Mouse (Mus musculus): ENCODE data around the gene Wfdc5. TPM values are rescaled to one million over a fixed set of nuclear protein-coding genes. Genes with fewer than 3 reads are reported as not detected.

The Wfdc5 gene
- polyA plus RNA-seq, 1 experiment = not detected

GRCm38 (mm10) chr2:164158838-164159237, 23.7 kb downstream of the Wfdc5 start:
- Histone ChIP-seq H3K36me3 (ENCODE audit: control insufficient read depth, insufficient read depth, low read length) (no peaks in the 10 kb centered on the region), H3K27me3 (replicated peaks; ENCODE audit: control insufficient read depth, insufficient read depth, low read length) (no peaks in the 10 kb centered on the region), H3K27ac (ENCODE audit: insufficient read depth, low read depth, low read length) (no peak overlapping the region), H3K4me3 (ENCODE audit: insufficient read depth, low read depth, low read length) (no peak overlapping the region), H3K4me1 (ENCODE audit: control insufficient read depth, insufficient read depth, low read length) (no peaks in the 10 kb centered on the region)
- DNase-seq = no peak
- no peak for TF ChIP-seq POLR2A (IDR thresholded peaks at IDR 0.05; ENCODE audit: low read depth, low read length)
- no peak for TF ChIP-seq CTCF (conservative IDR thresholded peaks at IDR 0.05; ENCODE audit: insufficient read depth, insufficient read length, low read depth, low read length)
- WGBS = 88% methylated on average over 2 of the region's 2 CpGs

- no peak for TF ChIP-seq CTCF (conservative IDR thresholded peaks at IDR 0.05; ENCODE audit: insufficient read depth, insufficient read length, low read depth, low read length)
- TF ChIP-seq POLR2A (IDR thresholded peaks at IDR 0.05; ENCODE audit: low read depth, low read length) = no peak
- H3K4me1 ChIP-seq (ENCODE audit: control insufficient read depth, insufficient read depth, low read length) = no peaks in the 10 kb centered on the region
- H3K27ac ChIP-seq (ENCODE audit: insufficient read depth, low read depth, low read length) = no peak overlapping the region
- 0 out of 2 replicates have a peak, but pooled peaks cover 3% of the 10 kb centered on the region for H3K36me3 ChIP-seq (ENCODE audit: control insufficient read depth, insufficient read depth, low read length)
- WGBS = 85% methylated on average over 7 of the region's 7 CpGs
- H3K27me3 ChIP-seq (replicated peaks; ENCODE audit: control insufficient read depth, insufficient read depth, low read length) = no peaks in the 10 kb centered on the region
- no peak for DNase-seq
- no peak overlapping the region for H3K4me3 ChIP-seq (ENCODE audit: insufficient read depth, low read depth, low read length)
Measured at GRCm38 (mm10) chr2:164156158-164156557, 26.4 kb downstream of the Wfdc5 start.

DNA sequence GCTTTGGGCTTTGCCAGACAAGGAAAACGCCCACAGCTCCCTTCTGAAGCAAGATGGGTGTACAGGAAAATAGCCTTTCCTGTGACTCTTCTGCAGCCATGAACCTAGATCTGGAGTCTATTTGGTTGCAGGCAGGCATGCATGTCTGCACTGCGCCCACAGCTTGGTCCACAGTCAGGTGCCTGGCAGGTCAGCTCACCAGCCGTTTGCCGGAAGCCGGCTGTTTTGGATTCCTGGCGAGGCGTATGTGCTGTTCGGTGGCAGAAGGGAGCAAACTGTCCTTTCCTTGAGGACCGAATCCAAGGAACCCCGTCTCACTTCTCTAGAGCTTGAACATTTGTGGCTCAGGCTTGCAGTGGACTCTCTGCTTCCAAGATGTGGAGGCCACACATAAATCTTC, 28.5 kb downstream of the Wfdc5 start:
- no peaks in the 10 kb centered on the region for H3K27me3 ChIP-seq (replicated peaks; ENCODE audit: control insufficient read depth, insufficient read depth, low read length)
- WGBS = 79% methylated on average over 10 of the region's 10 CpGs
- no peaks in the 10 kb centered on the region for H3K4me1 ChIP-seq (ENCODE audit: control insufficient read depth, insufficient read depth, low read length)
- 0 out of 2 replicates have a peak, but pooled peaks cover 3% of the 10 kb centered on the region for H3K36me3 ChIP-seq (ENCODE audit: control insufficient read depth, insufficient read depth, low read length)
- DNase-seq = no peak
- H3K27ac ChIP-seq (ENCODE audit: insufficient read depth, low read depth, low read length) = no peak overlapping the region
- H3K4me3 ChIP-seq (ENCODE audit: insufficient read depth, low read depth, low read length) = no peak overlapping the region
- TF ChIP-seq POLR2A (IDR thresholded peaks at IDR 0.05; ENCODE audit: low read depth, low read length) (no peak), CTCF (conservative IDR thresholded peaks at IDR 0.05; ENCODE audit: insufficient read depth, insufficient read length, low read depth, low read length) (no peak)

- no peak overlapping the region for H3K4me3 ChIP-seq (ENCODE audit: insufficient read depth, low read depth, low read length)
- 93% methylated on average over 11 of the region's 11 CpGs for WGBS
- no peaks in the 10 kb centered on the region for H3K27me3 ChIP-seq (replicated peaks; ENCODE audit: control insufficient read depth, insufficient read depth, low read length)
- no peak for DNase-seq
- H3K36me3 ChIP-seq (ENCODE audit: control insufficient read depth, insufficient read depth, low read length) = 0 out of 2 replicates have a peak, but pooled peaks cover 3% of the 10 kb centered on the region
- TF ChIP-seq CTCF (conservative IDR thresholded peaks at IDR 0.05; ENCODE audit: insufficient read depth, insufficient read length, low read depth, low read length) (no peak), POLR2A (IDR thresholded peaks at IDR 0.05; ENCODE audit: low read depth, low read length) (no peak)
- no peaks in the 10 kb centered on the region for H3K4me1 ChIP-seq (ENCODE audit: control insufficient read depth, insufficient read depth, low read length)
- no peak overlapping the region for H3K27ac ChIP-seq (ENCODE audit: insufficient read depth, low read depth, low read length)
Measured at GRCm38 (mm10) chr2:164152341-164152740, 30.2 kb downstream of the Wfdc5 start.

DNA sequence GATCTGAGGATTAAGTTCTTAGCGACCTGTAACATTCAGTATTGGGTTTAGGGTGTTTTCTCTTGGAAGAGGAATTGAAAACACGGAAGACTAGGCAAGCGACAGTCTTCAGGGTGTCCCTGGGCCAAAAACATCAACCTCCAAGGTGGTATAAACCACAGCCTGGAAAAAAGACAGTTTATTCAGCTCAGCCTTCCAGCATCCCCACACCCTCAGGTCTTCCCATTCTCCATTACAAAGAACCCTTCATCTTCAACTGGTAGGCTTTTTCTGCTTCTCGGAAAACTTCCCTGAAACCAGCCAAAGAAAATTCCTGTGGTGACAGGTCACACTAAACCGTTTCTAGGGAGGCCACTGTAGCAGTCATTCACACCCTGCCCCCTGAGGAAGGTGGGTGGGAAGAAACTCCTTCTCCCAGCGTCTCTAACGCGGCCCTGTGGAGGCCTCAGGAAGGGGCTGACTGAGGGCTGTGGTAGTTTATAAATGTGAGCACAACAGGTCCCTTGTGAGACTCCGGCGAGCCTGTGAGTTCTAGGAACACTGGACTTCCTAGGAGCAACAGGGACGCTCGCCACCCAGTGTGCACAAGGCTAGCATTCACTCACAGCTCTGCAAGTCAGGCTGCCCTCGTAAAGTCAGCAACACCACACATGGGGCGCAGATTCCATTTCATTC, 32.3 kb downstream of the Wfdc5 start:
- H3K27ac ChIP-seq (ENCODE audit: insufficient read depth, low read depth, low read length) = no peak overlapping the region
- no peak for TF ChIP-seq CTCF (conservative IDR thresholded peaks at IDR 0.05; ENCODE audit: insufficient read depth, insufficient read length, low read depth, low read length)
- no peak for TF ChIP-seq POLR2A (IDR thresholded peaks at IDR 0.05; ENCODE audit: low read depth, low read length)
- no peak for DNase-seq
- no peaks in the 10 kb centered on the region for H3K27me3 ChIP-seq (replicated peaks; ENCODE audit: control insufficient read depth, insufficient read depth, low read length)
- 73% methylated on average over 14 of the region's 14 CpGs for WGBS
- H3K4me1 ChIP-seq (ENCODE audit: control insufficient read depth, insufficient read depth, low read length) = no peaks in the 10 kb centered on the region
- H3K36me3 ChIP-seq (ENCODE audit: control insufficient read depth, insufficient read depth, low read length) = 0 out of 2 replicates have a peak, but pooled peaks cover 3% of the 10 kb centered on the region
- H3K4me3 ChIP-seq (ENCODE audit: insufficient read depth, low read depth, low read length) = no peak overlapping the region

DNA sequence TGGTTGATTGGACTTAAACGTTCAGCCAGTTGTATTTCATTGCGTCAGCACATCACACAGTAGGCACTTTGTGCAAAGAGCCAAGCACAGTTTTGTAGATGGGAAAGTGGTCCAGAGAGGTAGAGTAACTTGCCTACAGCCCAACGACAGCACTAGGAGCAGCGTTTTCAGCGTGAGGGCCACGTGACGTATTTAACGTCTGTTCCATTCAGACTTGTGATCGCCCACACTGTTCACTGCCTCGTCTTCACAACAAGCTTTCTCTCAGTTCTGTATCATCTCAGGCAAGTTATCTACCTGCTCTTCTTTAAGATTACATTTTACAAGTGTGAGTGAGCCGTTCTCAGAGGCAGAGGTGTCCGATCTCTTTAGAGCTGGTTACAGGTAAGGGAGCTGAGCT, 36.0 kb downstream of the Wfdc5 start:
- no peak for DNase-seq
- Histone ChIP-seq H3K36me3 (ENCODE audit: control insufficient read depth, insufficient read depth, low read length) (no peaks in the 10 kb centered on the region), H3K4me3 (ENCODE audit: insufficient read depth, low read depth, low read length) (no peak overlapping the region), H3K27ac (ENCODE audit: insufficient read depth, low read depth, low read length) (no peak overlapping the region), H3K27me3 (replicated peaks; ENCODE audit: control insufficient read depth, insufficient read depth, low read length) (no peaks in the 10 kb centered on the region), H3K4me1 (ENCODE audit: control insufficient read depth, insufficient read depth, low read length) (peaks cover 3% of the 10 kb centered on the region)
- no peak for TF ChIP-seq POLR2A (IDR thresholded peaks at IDR 0.05; ENCODE audit: low read depth, low read length)
- TF ChIP-seq CTCF (conservative IDR thresholded peaks at IDR 0.05; ENCODE audit: insufficient read depth, insufficient read length, low read depth, low read length) = no peak
- 94% methylated on average over 12 of the region's 12 CpGs for WGBS

GRCm38 (mm10) chr2:164144541-164144940, 38.0 kb downstream of the Wfdc5 start:
- no peak for TF ChIP-seq CTCF (conservative IDR thresholded peaks at IDR 0.05; ENCODE audit: insufficient read depth, insufficient read length, low read depth, low read length)
- TF ChIP-seq POLR2A (IDR thresholded peaks at IDR 0.05; ENCODE audit: low read depth, low read length) = no peak
- 32% methylated on average over 10 of the region's 10 CpGs for WGBS
- H3K4me1 ChIP-seq (ENCODE audit: control insufficient read depth, insufficient read depth, low read length) = peaks cover 3% of the 10 kb centered on the region
- H3K27me3 ChIP-seq (replicated peaks; ENCODE audit: control insufficient read depth, insufficient read depth, low read length) = no peaks in the 10 kb centered on the region
- H3K27ac ChIP-seq (ENCODE audit: insufficient read depth, low read depth, low read length) = peak overlapping the region; percentile 84
- no peak overlapping the region for H3K4me3 ChIP-seq (ENCODE audit: insufficient read depth, low read depth, low read length)
- no peaks in the 10 kb centered on the region for H3K36me3 ChIP-seq (ENCODE audit: control insufficient read depth, insufficient read depth, low read length)
- DNase-seq = peak; percentile 54
